Mouse (Mus musculus) forebrain, embryonic 10.5 days (tissue): ENCODE measurements around the gene Drap1. TPM values are rescaled to one million over a fixed set of nuclear protein-coding genes. Genes with fewer than 3 reads are reported as not detected.

ENCODE experiments used
- DNase-seq: peaks from one replicate; pipeline ENCODE4 v3.0.0-alpha.2; 2017; ENCODE audit warnings: low spot score; ENCODE audit errors: extremely low spot score
- H3K27ac ChIP-seq: fragments of 300-500 bp; sonication (generic); 2 replicates; pipeline ENCODE4 v1.5.1; 2016; ENCODE audit warnings: mild to moderate bottlenecking
- H3K27me3 ChIP-seq: fragments of 300-500 bp; sonication (generic); 2 replicates; pipeline ENCODE4 v1.6.1; 2016; ENCODE audit warnings: mild to moderate bottlenecking; ENCODE audit not compliant: poor library complexity, severe bottlenecking
- H3K36me3 ChIP-seq: fragments of 300-500 bp; sonication (generic); replicated peaks from 2 replicates; pipeline ENCODE4 v1.6.1; 2016; ENCODE audit warnings: mild to moderate bottlenecking, moderate library complexity
- H3K4me1 ChIP-seq: fragments of 300-500 bp; sonication (generic); 2 replicates; pipeline ENCODE4 v1.6.1; 2016
- H3K4me3 ChIP-seq: fragments of 300-500 bp; sonication (generic); 2 replicates; pipeline ENCODE4 v1.5.1; 2016; ENCODE audit warnings: mild to moderate bottlenecking, moderate library complexity
- H3K9me3 ChIP-seq: fragments of 300-500 bp; sonication (generic); 2 replicates; pipeline ENCODE4 v1.6.1; 2016; ENCODE audit warnings: mild to moderate bottlenecking, moderate library complexity
- WGBS: fragments of 180-500 bp; shearing (Covaris S2); methylation state at CpG from one replicate; pipeline ENCODE4 v1.1.7; 2016; 5-methylcytosine and 5-hydroxymethylcytosine counted together
- polyA plus RNA-seq: library from polyadenylated mRNA; unstranded; fragments of >200 nt; fragmentation: Nextera tagmentation; extraction: Ambion mirVana; gene quantifications from 2 replicates; pipeline ENCODE4 v1.2.1, GENCODE M21; 2016

Gene Drap1
- polyA plus RNA-seq, 1 experiment from 2014 or later: 198 TPM

- peak; percentile 39 for DNase-seq
- H3K9me3 ChIP-seq: no peaks in the 10 kb centered on the region
- H3K36me3 ChIP-seq: peaks cover 35% of the 10 kb centered on the region
- H3K27me3 ChIP-seq: no peaks in the 10 kb centered on the region
- under 1% methylated on average over 43 of the region's 43 CpGs for WGBS
- H3K4me3 ChIP-seq: peak overlapping the region; percentile 100
- H3K27ac ChIP-seq: peak overlapping the region; percentile 93
- peaks cover 39% of the 10 kb centered on the region for H3K4me1 ChIP-seq
These were observed 36.8 kb downstream of the Drap1 start for GRCm38 (mm10) chr19:5388011-5388441.

GRCm38 (mm10) chr19:5384715-5385114, 40.1 kb downstream of the Drap1 start:
- H3K9me3 ChIP-seq: no peaks in the 10 kb centered on the region
- peaks cover 68% of the 10 kb centered on the region for H3K36me3 ChIP-seq
- no peak overlapping the region for H3K27ac ChIP-seq
- no peak for DNase-seq
- peaks cover 25% of the 10 kb centered on the region for H3K4me1 ChIP-seq
- H3K27me3 ChIP-seq: no peaks in the 10 kb centered on the region
- WGBS: 92% methylated on average over 8 of the region's 8 CpGs
- no peak overlapping the region for H3K4me3 ChIP-seq

- DNase-seq: no peak
- Histone ChIP-seq H3K9me3 (no peaks in the 10 kb centered on the region), H3K27me3 (no peaks in the 10 kb centered on the region), H3K4me3 (no peak overlapping the region), H3K4me1 (peaks cover 17% of the 10 kb centered on the region), H3K27ac (no peak overlapping the region), H3K36me3 (peaks cover 82% of the 10 kb centered on the region)
- 95% methylated on average over 12 of the region's 12 CpGs for WGBS
These were observed 41.5 kb downstream of the Drap1 start for GRCm38 (mm10) chr19:5383326-5383725.

GRCm38 (mm10) chr19:5377446-5377845, 47.3 kb downstream of the Drap1 start:
- no peak overlapping the region for H3K4me3 ChIP-seq
- H3K36me3 ChIP-seq: peaks cover 90% of the 10 kb centered on the region
- DNase-seq: no peak
- H3K27ac ChIP-seq: no peak overlapping the region
- H3K4me1 ChIP-seq: no peaks in the 10 kb centered on the region
- no peaks in the 10 kb centered on the region for H3K27me3 ChIP-seq
- H3K9me3 ChIP-seq: no peaks in the 10 kb centered on the region
- WGBS: 89% methylated on average over 1 of the region's 1 CpGs

GRCm38 (mm10) chr19:5374748-5375147, 50.0 kb downstream of the Drap1 start:
- Histone ChIP-seq H3K4me3 (no peak overlapping the region), H3K27me3 (no peaks in the 10 kb centered on the region), H3K9me3 (no peaks in the 10 kb centered on the region), H3K27ac (no peak overlapping the region), H3K4me1 (no peaks in the 10 kb centered on the region), H3K36me3 (peaks cover 90% of the 10 kb centered on the region)
- DNase-seq: no peak
- WGBS: 81% methylated on average over 4 of the region's 4 CpGs

- Histone ChIP-seq H3K27me3 (no peaks in the 10 kb centered on the region), H3K27ac (no peak overlapping the region), H3K4me3 (no peak overlapping the region), H3K36me3 (peaks cover 90% of the 10 kb centered on the region), H3K4me1 (no peaks in the 10 kb centered on the region), H3K9me3 (no peaks in the 10 kb centered on the region)
- 83% methylated on average over 4 of the region's 4 CpGs for WGBS
- DNase-seq: no peak
These were observed 50.6 kb downstream of the Drap1 start for GRCm38 (mm10) chr19:5374177-5374576.

Other genes with a start within 250 kb of the Drap1 start
- 21.3 and 22.7 TPM in 2 replicates for gene Pacs1, start 151.9 kb downstream of the Drap1 start, polyA plus RNA-seq
- 458 and 482 TPM in 2 replicates for gene Sf3b2, start 129.5 kb downstream of the Drap1 start, polyA plus RNA-seq
- 10.3 and 12.1 TPM in 2 replicates for gene Gal3st3, start 126.6 kb downstream of the Drap1 start, polyA plus RNA-seq
- gene Catsper1, start 89.2 kb downstream of the Drap1 start, polyA plus RNA-seq: not detected in 2 replicates
- 0.56 TPM in 1 of 2 replicates, not detected in the other for gene Cst6, start 75.4 kb downstream of the Drap1 start, polyA plus RNA-seq
- 90.6 and 95.3 TPM in 2 replicates for gene Eif1ad, start 58.2 kb downstream of the Drap1 start, polyA plus RNA-seq
- gene Banf1, start 57.8 kb downstream of the Drap1 start, polyA plus RNA-seq: 614 and 621 TPM in 2 replicates
- 96.6 and 97.6 TPM in 2 replicates for gene Sart1, start 36.3 kb downstream of the Drap1 start, polyA plus RNA-seq
- not detected in 2 replicates for gene Tsga10ip, start 22.5 kb downstream of the Drap1 start, polyA plus RNA-seq
- gene AI837181, start 165 bp upstream of the Drap1 start, polyA plus RNA-seq: 42.2 and 42.3 TPM in 2 replicates
- gene Fosl1, start 22.6 kb upstream of the Drap1 start, polyA plus RNA-seq: not detected in 2 replicates
- 5.5 and 6.7 TPM in 2 replicates for gene Ccdc85b, start 32.9 kb upstream of the Drap1 start, polyA plus RNA-seq
- 93.1 TPM in 2 replicates for gene Fibp, start 35.6 kb upstream of the Drap1 start, polyA plus RNA-seq
- gene Ctsw, start 43.5 kb upstream of the Drap1 start, polyA plus RNA-seq: 1.1 and 1.4 TPM in 2 replicates
- 46.9 and 50.9 TPM in 2 replicates for gene Efemp2, start 49.0 kb upstream of the Drap1 start, polyA plus RNA-seq
- 40.9 and 42.9 TPM in 2 replicates for gene Mus81, start 63.4 kb upstream of the Drap1 start, polyA plus RNA-seq
- 2,991 and 3,010 TPM in 2 replicates for gene Cfl1, start 65.5 kb upstream of the Drap1 start, polyA plus RNA-seq
- gene 1700020D05Rik, start 78.8 kb upstream of the Drap1 start, polyA plus RNA-seq: not detected in 2 replicates
- 7.0 and 7.9 TPM in 2 replicates for gene Snx32, start 85.6 kb upstream of the Drap1 start, polyA plus RNA-seq
- 0.37 and 0.52 TPM in 2 replicates for gene Ovol1, start 135.7 kb upstream of the Drap1 start, polyA plus RNA-seq
- 2.0 TPM in 2 replicates for gene Ap5b1, start 143.0 kb upstream of the Drap1 start, polyA plus RNA-seq
- gene Rnaseh2c, start 176.9 kb upstream of the Drap1 start, polyA plus RNA-seq: 187 and 200 TPM in 2 replicates
- gene Kat5, start 185.3 kb upstream of the Drap1 start, polyA plus RNA-seq: 64.9 and 67.9 TPM in 2 replicates
- gene Rela, start 212.5 kb upstream of the Drap1 start, polyA plus RNA-seq: 30.3 and 31.2 TPM in 2 replicates
- 20.9 and 21.1 TPM in 2 replicates for gene Sipa1, start 238.7 kb upstream of the Drap1 start, polyA plus RNA-seq